Mouse (Mus musculus) heart, embryonic 12.5 days (tissue): Measurements from ENCODE around the gene Stub1. TPM values are rescaled to one million over a fixed set of nuclear protein-coding genes. Genes with fewer than 3 reads are reported as not detected.

Experiments
- ATAC-seq: fragments of 200-750 bp; cut with Nextera tagmentation; 2 replicates; pipeline ENCODE4 v1.8.0; 2017; ENCODE audit warnings: moderate TSS enrichment, moderate library complexity; ENCODE audit not compliant: insufficient number of reproducible peaks, low FRiP score
- H3K27ac ChIP-seq: fragments of 300-500 bp; sonication (generic); 2 replicates; pipeline ENCODE4 v1.5.1; 2016; ENCODE audit warnings: mild to moderate bottlenecking, moderate library complexity; ENCODE audit not compliant: poor library complexity, severe bottlenecking
- H3K27me3 ChIP-seq: fragments of 300-500 bp; sonication (generic); replicated peaks from 2 replicates; pipeline ENCODE4 v1.6.1; 2016; ENCODE audit warnings: mild to moderate bottlenecking, moderate library complexity
- H3K36me3 ChIP-seq: fragments of 300-500 bp; sonication (generic); 2 replicates; pipeline ENCODE4 v1.6.1; 2016; ENCODE audit warnings: mild to moderate bottlenecking, moderate library complexity
- H3K4me1 ChIP-seq: fragments of 300-500 bp; sonication (generic); replicated peaks from 2 replicates; pipeline ENCODE4 v1.6.1; 2016; ENCODE audit warnings: mild to moderate bottlenecking
- H3K4me2 ChIP-seq: fragments of 300-500 bp; sonication (generic); 2 replicates; pipeline ENCODE4 v1.6.1; 2016; ENCODE audit warnings: mild to moderate bottlenecking, moderate library complexity
- H3K4me3 ChIP-seq: fragments of 300-500 bp; sonication (generic); 2 replicates; pipeline ENCODE4 v1.5.1; 2016; ENCODE audit warnings: mild to moderate bottlenecking
- H3K9ac ChIP-seq: fragments of 300-500 bp; sonication (generic); 2 replicates; pipeline ENCODE4 v1.6.1; 2016; ENCODE audit warnings: mild to moderate bottlenecking, moderate library complexity
- H3K9me3 ChIP-seq: fragments of 300-500 bp; sonication (generic); replicated peaks from 2 replicates; pipeline ENCODE4 v1.6.1; 2016; ENCODE audit warnings: mild to moderate bottlenecking, moderate library complexity
- WGBS: fragments of 180-500 bp; shearing (Covaris S2); methylation state at CpG from one replicate; pipeline ENCODE4 v1.1.7; 2016; 5-methylcytosine and 5-hydroxymethylcytosine counted together
- polyA plus RNA-seq: library from polyadenylated mRNA; unstranded; fragments of >200 nt; fragmentation: Nextera tagmentation; extraction: Ambion mirVana; gene quantifications from 2 replicates; pipeline ENCODE4 v1.2.1, GENCODE M21; 2016

Gene Stub1
- polyA plus RNA-seq, 1 experiment from 2014 or later: 272 TPM

- Histone ChIP-seq H3K4me1 (peaks cover 62% of the 10 kb centered on the region), H3K9me3 (no peaks in the 10 kb centered on the region), H3K27ac (no peak overlapping the region), H3K4me2 (peak overlapping the region; percentile 94), H3K27me3 (no peaks in the 10 kb centered on the region), H3K36me3 (peaks cover 53% of the 10 kb centered on the region), H3K9ac (peak overlapping the region; percentile 72), H3K4me3 (0 out of 2 replicates have a peak overlapping the region, but pooled peaks have one; percentile 46)
- 95% methylated on average over 16 of the region's 16 CpGs for WGBS
- ATAC-seq: no peak
Observed at GRCm38 (mm10) chr17:25835816-25836215, 2.6 kb upstream of the Stub1 start.

GRCm38 (mm10) chr17:25835301-25835700 is 2.1 kb upstream of the Stub1 start:
- Histone ChIP-seq H3K9ac (peak overlapping the region; percentile 81; the same call in 1 of the 2 replicates), H3K27me3 (no peaks in the 10 kb centered on the region), H3K4me3 (peak overlapping the region; percentile 71; the same call in 1 of the 2 replicates), H3K4me2 (peak overlapping the region; percentile 94), H3K27ac (no peak overlapping the region), H3K9me3 (no peaks in the 10 kb centered on the region), H3K4me1 (peaks cover 67% of the 10 kb centered on the region), H3K36me3 (peaks cover 53% of the 10 kb centered on the region)
- 92% methylated on average over 7 of the region's 7 CpGs for WGBS
- no peak for ATAC-seq

DNA sequence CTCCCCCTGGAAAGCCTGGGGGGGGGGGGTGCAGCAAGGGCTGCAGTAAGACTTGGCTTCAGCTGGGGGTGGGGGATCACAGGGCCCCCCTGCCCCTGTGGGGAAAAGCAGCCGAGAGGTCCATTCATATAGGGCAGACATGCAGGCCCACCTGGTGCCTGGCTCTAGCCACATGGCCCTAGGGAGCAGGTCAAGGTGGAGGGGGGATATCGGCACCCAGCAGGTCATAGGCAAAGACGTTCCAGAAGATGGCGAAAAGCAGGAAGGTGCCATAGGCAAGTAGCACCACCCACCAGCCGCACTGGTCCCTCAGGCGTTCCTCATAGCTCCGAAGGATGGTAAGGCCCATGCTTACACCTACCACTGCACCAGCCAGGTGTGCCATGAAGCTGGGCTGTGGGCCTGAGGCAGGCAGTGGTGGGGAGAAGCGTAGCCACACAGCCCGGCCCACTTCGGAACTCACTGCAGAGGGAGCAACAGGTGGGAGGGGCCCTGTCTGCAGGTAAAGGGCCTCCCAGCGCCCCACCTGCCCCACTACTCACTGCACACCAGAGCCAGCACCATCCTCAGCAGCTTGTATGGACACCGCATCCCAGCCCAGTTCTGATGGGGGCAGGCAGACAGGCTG is 1.5 kb upstream of the Stub1 start:
- no peak for ATAC-seq
- peak overlapping the region; percentile 81 for H3K9ac ChIP-seq
- 90% methylated on average over 12 of the region's 12 CpGs for WGBS
- H3K27me3 ChIP-seq: no peaks in the 10 kb centered on the region
- peaks cover 73% of the 10 kb centered on the region for H3K4me1 ChIP-seq
- H3K9me3 ChIP-seq: no peaks in the 10 kb centered on the region
- H3K4me2 ChIP-seq: peak overlapping the region; percentile 94
- H3K27ac ChIP-seq: peak overlapping the region; percentile 98
- peaks cover 53% of the 10 kb centered on the region for H3K36me3 ChIP-seq
- peak overlapping the region; percentile 71 for H3K4me3 ChIP-seq

GRCm38 (mm10) chr17:25833961-25834594 is 874 bp upstream of the Stub1 start:
- 31% methylated on average over 6 of the region's 6 CpGs for WGBS
- Histone ChIP-seq H3K4me3 (peak overlapping the region; percentile 71), H3K9me3 (no peaks in the 10 kb centered on the region), H3K4me1 (peaks cover 76% of the 10 kb centered on the region), H3K9ac (peak overlapping the region; percentile 81), H3K36me3 (peaks cover 49% of the 10 kb centered on the region), H3K27me3 (no peaks in the 10 kb centered on the region), H3K4me2 (peak overlapping the region; percentile 94), H3K27ac (peak overlapping the region; percentile 98)
- ATAC-seq: no peak

DNA sequence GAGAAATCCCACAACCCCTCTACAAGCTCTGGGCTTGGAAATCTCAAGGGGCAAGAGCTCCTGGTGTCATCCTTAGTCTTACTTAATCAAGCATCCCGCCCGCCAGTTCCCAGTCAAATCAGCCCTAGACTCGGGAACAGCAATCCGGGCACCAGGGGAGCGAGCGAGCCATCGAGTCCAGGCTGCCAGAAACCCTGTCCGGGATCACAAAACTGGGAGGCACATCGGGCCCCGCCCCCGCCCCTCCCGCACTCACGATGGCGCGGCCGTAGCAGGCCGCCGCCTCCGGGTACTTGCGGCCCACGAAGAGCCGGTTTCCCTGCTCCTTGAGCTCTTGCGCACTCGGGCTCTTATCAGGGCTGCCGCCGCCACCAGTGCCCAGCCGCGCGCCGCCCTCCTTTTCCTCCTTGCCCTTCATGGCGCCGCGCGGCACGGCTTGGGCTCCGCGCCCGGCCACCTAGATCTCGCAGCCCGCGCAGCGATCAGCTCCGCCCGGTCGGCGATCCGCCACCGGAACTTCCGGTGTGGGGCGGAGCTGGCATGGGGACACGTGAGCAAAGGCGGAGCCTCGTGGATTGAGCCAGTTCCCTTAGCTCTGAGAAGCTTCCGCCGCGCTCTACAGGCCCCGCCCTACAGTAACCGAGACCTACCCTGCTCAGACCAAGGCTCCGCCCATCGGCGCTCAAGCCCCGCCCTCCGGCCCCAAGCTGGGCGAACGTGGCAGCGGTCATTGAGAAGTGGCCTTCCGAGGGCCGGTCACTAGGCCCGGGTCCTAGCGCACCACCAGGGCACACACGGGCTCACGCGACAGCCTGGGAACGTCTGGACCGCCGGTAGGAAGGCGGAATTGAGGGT is 541 bp downstream of the Stub1 start:
- H3K4me3 ChIP-seq: peak overlapping the region; percentile 71
- H3K4me1 ChIP-seq: peaks cover 75% of the 10 kb centered on the region
- ATAC-seq: peak; percentile 92
- peaks cover 42% of the 10 kb centered on the region for H3K36me3 ChIP-seq
- H3K27ac ChIP-seq: peak overlapping the region; percentile 98
- H3K9me3 ChIP-seq: no peaks in the 10 kb centered on the region
- peak overlapping the region; percentile 92 for H3K9ac ChIP-seq
- H3K4me2 ChIP-seq: peak overlapping the region; percentile 94
- no peaks in the 10 kb centered on the region for H3K27me3 ChIP-seq
- under 1% methylated on average over 76 of the region's 77 CpGs for WGBS

DNA sequence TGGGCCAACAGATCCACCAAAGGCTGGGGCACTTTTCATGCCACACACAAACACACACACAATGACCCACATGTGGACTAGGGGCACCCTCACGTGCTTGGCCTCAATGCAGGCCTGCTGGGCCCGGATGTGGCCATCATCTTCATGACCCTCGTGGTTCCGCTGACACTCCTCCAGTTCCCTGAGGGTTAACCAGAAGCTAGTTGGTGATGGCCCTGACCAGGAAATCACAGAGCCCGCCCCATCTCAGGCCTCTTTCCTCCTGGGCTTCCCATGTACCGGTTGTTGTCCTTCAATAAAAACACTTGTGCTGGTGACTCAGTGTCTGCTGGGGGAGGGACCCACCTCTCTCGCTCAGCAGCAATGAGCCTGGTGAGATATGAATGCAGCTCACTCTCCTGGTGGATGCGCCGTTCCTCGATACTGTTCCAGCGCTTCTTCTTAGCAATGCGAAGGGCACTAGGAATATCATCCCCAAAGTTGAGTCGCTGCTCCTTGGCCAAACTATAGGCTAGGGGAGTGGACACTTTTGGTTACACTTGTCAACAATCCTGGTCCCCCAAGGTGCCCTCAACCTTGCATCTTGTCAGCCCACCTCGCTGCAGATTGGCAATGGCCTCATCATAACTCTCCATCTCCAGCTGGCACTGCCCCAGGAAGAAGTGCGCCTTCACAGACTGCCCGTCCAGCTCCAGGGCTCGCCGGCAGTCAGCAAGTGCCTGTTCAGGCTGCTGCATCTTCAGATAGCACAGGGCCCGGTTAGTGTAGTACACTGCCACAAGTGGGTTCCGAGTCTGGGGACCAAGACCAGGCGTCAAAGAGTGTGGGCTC is 1.5 kb downstream of the Stub1 start:
- Histone ChIP-seq H3K36me3 (peaks cover 51% of the 10 kb centered on the region), H3K9me3 (no peaks in the 10 kb centered on the region), H3K4me3 (peak overlapping the region; percentile 71), H3K4me1 (peaks cover 75% of the 10 kb centered on the region), H3K4me2 (peak overlapping the region; percentile 94), H3K9ac (peak overlapping the region; percentile 92), H3K27me3 (no peaks in the 10 kb centered on the region), H3K27ac (peak overlapping the region; percentile 98)
- ATAC-seq: no peak
- WGBS: 48% methylated on average over 21 of the region's 21 CpGs

DNA sequence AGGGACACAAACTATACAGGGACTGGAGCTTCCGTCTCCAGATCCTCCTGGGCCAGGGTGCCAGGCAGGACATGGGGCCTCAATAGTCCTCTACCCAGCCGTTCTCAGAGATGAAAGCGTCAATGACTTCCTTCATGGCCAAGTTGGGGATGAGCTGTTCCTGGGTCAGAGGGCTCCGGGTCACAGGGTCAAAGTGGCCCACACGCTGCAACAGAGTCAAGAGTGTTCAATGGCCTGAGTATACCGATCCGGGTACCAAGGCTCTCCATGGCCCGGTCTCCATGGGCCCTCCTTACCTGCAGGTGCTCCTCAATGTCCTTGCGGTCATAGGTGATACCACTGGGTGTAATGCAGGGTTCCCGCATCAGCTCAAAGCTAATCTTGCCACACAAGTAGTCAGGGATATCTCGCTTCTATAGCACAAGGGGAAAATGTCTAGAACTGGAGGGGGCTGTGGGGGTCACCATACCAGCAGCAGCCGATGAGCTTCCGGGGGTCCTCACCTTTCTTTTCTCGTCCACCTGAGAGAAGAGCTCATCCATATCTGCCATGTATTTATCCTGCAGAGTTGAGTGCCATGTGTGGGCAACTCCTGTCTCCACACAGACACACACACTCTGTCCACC is 2.3 kb downstream of the Stub1 start:
- WGBS: 89% methylated on average over 14 of the region's 14 CpGs
- no peak for ATAC-seq
- Histone ChIP-seq H3K9ac (peak overlapping the region; percentile 92; the same call in 1 of the 2 replicates), H3K4me1 (peaks cover 70% of the 10 kb centered on the region), H3K36me3 (peaks cover 58% of the 10 kb centered on the region), H3K4me3 (peak overlapping the region; percentile 71), H3K9me3 (no peaks in the 10 kb centered on the region), H3K27ac (no peak overlapping the region), H3K27me3 (no peaks in the 10 kb centered on the region), H3K4me2 (peak overlapping the region; percentile 94)

- Histone ChIP-seq H3K4me3 (peak overlapping the region; percentile 67; the same call in 1 of the 2 replicates), H3K4me1 (peaks cover 68% of the 10 kb centered on the region)
Observed at GRCm38 (mm10) chr17:25830200-25830753, 2.9 kb downstream of the Stub1 start.

DNA sequence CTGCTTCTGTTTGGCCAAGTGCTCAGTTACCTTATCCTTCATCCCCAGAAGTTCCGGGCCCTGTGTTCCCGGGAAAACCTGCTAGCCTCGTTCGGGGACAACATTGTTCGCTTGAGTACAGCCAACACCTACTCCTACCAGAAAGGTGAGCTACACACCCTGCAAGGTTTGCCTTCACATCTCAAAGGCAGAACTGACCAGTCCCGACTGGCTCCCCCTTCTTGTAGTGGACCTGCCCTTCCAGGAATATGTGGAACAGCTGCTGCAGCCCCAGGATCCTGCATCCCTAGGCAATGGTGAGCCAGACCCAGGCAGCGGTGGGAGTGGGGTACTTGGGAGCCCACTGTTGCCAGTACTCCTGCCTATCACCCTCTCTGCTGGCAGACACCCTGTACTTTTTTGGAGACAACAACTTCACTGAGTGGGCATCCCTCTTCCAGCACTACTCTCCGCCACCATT is 3.6 kb downstream of the Stub1 start:
- peaks cover 68% of the 10 kb centered on the region for H3K4me1 ChIP-seq
- peaks cover 52% of the 10 kb centered on the region for H3K36me3 ChIP-seq

More at GRCm38 (mm10) chr17:25830200-25830753, 2.9 kb downstream of the Stub1 start:
- Histone ChIP-seq H3K9ac (peak overlapping the region; percentile 82; the same call in 1 of the 2 replicates), H3K27ac (no peak overlapping the region), H3K4me2 (peak overlapping the region; percentile 94), H3K36me3 (peaks cover 58% of the 10 kb centered on the region), H3K9me3 (no peaks in the 10 kb centered on the region), H3K27me3 (no peaks in the 10 kb centered on the region)
- 78% methylated on average over 4 of the region's 4 CpGs for WGBS
- ATAC-seq: no peak

More for the DNA sequence above, 3.6 kb downstream of the Stub1 start:
- no peak for ATAC-seq
- Histone ChIP-seq H3K9me3 (no peaks in the 10 kb centered on the region), H3K4me3 (peak overlapping the region; percentile 67), H3K27ac (peak overlapping the region; percentile 90), H3K9ac (peak overlapping the region; percentile 82), H3K4me2 (peak overlapping the region; percentile 83), H3K27me3 (no peaks in the 10 kb centered on the region)
- 36% methylated on average over 8 of the region's 8 CpGs for WGBS
